Mouse (Mus musculus) colon, adult 2 months (tissue): ENCODE data around the gene Degs1. TPM values are rescaled to one million over a fixed set of nuclear protein-coding genes. Genes with fewer than 3 reads are reported as not detected.

Experiments
- polyA plus RNA-seq: library from polyadenylated mRNA; depleted of rRNA; stranded (reverse); fragments of >200 nt; gene quantifications from 2 replicates; pipeline ENCODE4 v1.2.3, GENCODE M21; 2012; rRNA removed

Gene Degs1
- polyA plus RNA-seq: 19.7 and 20.3 TPM in 2 replicates

GRCm38 (mm10) chr1:182282091-182283075, at the start of gene Degs1:
TSS of gene Degs1 (minus strand) at chr1:182282804.

Other genes with a start within 250 kb of the Degs1 start
- gene Srp9, start 158.1 kb downstream of the Degs1 start, polyA plus RNA-seq: 34.2 and 37.0 TPM in 2 replicates
- gene Vmn1r1, start 118.3 kb downstream of the Degs1 start, polyA plus RNA-seq: not detected in 2 replicates
- 15.8 and 16.2 TPM in 2 replicates for gene Fbxo28, start 58.8 kb upstream of the Degs1 start, polyA plus RNA-seq
- 28.5 and 28.6 TPM in 2 replicates for gene Trp53bp2, start 126.4 kb upstream of the Degs1 start, polyA plus RNA-seq
- 33.0 and 35.3 TPM in 2 replicates for gene Capn2, start 234.8 kb upstream of the Degs1 start, polyA plus RNA-seq